Mouse (Mus musculus) midbrain, embryonic 10.5 days (tissue): ENCODE measurements around the gene Plekho1. TPM values are rescaled to one million over a fixed set of nuclear protein-coding genes. Genes with fewer than 3 reads are reported as not detected.

Source experiments
- DNase-seq: peaks from one replicate; pipeline ENCODE4 v3.0.0-alpha.2; 2017; ENCODE audit warnings: low spot score
- H3K27ac ChIP-seq: fragments of 300-500 bp; sonication (generic); replicated peaks from 2 replicates; pipeline ENCODE4 v1.5.1; 2016; ENCODE audit warnings: mild to moderate bottlenecking
- H3K27me3 ChIP-seq: fragments of 300-500 bp; sonication (generic); 2 replicates; pipeline ENCODE4 v1.6.1; 2016; ENCODE audit warnings: low read depth, mild to moderate bottlenecking; ENCODE audit not compliant: poor library complexity, severe bottlenecking
- H3K36me3 ChIP-seq: fragments of 300-500 bp; sonication (generic); 2 replicates; pipeline ENCODE4 v1.6.1; 2016; ENCODE audit warnings: mild to moderate bottlenecking, moderate library complexity
- H3K4me1 ChIP-seq: fragments of 300-500 bp; sonication (generic); 2 replicates; pipeline ENCODE4 v1.6.1; 2016
- H3K4me3 ChIP-seq: fragments of 300-500 bp; sonication (generic); 2 replicates; pipeline ENCODE4 v1.5.1; 2016; ENCODE audit warnings: mild to moderate bottlenecking, moderate library complexity
- H3K9me3 ChIP-seq: fragments of 300-500 bp; sonication (generic); replicated peaks from 2 replicates; pipeline ENCODE4 v1.6.1; 2016; ENCODE audit warnings: mild to moderate bottlenecking
- WGBS: fragments of 180-500 bp; shearing (Covaris S2); methylation state at CpG from one replicate; pipeline ENCODE4 v1.1.7; 2016; 5-methylcytosine and 5-hydroxymethylcytosine counted together
- polyA plus RNA-seq: library from polyadenylated mRNA; unstranded; fragments of >200 nt; fragmentation: Nextera tagmentation; extraction: Ambion mirVana; gene quantifications from 2 replicates; pipeline ENCODE4 v1.2.1, GENCODE M21; 2016

The Plekho1 gene
- polyA plus RNA-seq, 1 experiment from 2014 or later = 66.8 TPM

GRCm38 (mm10) chr3:96029336-96029735 lies 33.5 kb upstream of the Plekho1 start:
- Histone ChIP-seq H3K4me1 (no peaks in the 10 kb centered on the region), H3K27ac (no peak overlapping the region), H3K4me3 (no peak overlapping the region), H3K27me3 (no peaks in the 10 kb centered on the region), H3K36me3 (peaks cover 10% of the 10 kb centered on the region), H3K9me3 (no peaks in the 10 kb centered on the region)
- no peak for DNase-seq
- WGBS = 91% methylated on average over 3 of the region's 3 CpGs

- H3K27me3 ChIP-seq = no peaks in the 10 kb centered on the region
- no peaks in the 10 kb centered on the region for H3K4me1 ChIP-seq
- H3K9me3 ChIP-seq = no peaks in the 10 kb centered on the region
- H3K27ac ChIP-seq = no peak overlapping the region
- no peaks in the 10 kb centered on the region; the same call in 1 of the 2 replicates for H3K36me3 ChIP-seq
- 87% methylated on average over 1 of the region's 1 CpGs for WGBS
- no peak for DNase-seq
- H3K4me3 ChIP-seq = no peak overlapping the region
These were observed 32.1 kb upstream of the Plekho1 start for GRCm38 (mm10) chr3:96027875-96028274.

GRCm38 (mm10) chr3:96027145-96027544 lies 31.3 kb upstream of the Plekho1 start:
- WGBS = 69% methylated on average over 1 of the region's 1 CpGs
- no peak overlapping the region for H3K4me3 ChIP-seq
- no peaks in the 10 kb centered on the region for H3K36me3 ChIP-seq
- H3K27ac ChIP-seq = no peak overlapping the region
- DNase-seq = no peak
- no peaks in the 10 kb centered on the region for H3K9me3 ChIP-seq
- H3K27me3 ChIP-seq = no peaks in the 10 kb centered on the region
- no peaks in the 10 kb centered on the region for H3K4me1 ChIP-seq

GRCm38 (mm10) chr3:96021421-96022128 lies 25.8 kb upstream of the Plekho1 start:
- H3K27ac ChIP-seq = no peak overlapping the region
- H3K27me3 ChIP-seq = no peaks in the 10 kb centered on the region
- no peak for DNase-seq
- H3K4me3 ChIP-seq = no peak overlapping the region
- no peaks in the 10 kb centered on the region for H3K9me3 ChIP-seq
- no peaks in the 10 kb centered on the region for H3K36me3 ChIP-seq
- 76% methylated on average over 5 of the region's 5 CpGs for WGBS
- no peaks in the 10 kb centered on the region for H3K4me1 ChIP-seq

DNA sequence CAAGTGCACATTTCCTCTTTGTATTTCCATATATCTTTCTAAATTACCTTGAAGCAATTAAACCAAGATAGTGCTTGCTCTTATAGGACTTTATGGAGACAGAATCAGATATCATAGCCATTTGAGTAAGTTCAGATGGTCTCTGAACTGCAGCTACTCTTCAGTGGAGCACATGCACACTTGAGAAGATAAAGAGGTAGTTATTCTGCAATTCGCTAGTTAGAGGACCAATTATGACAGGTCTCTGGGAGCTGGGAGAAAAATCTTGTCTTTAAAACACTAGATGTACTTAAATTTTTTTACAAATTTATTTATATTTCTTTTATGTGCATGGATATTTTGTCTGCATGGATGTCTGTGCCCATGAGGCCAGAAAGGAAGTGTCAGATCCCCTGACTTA lies 24.9 kb upstream of the Plekho1 start:
- no peak overlapping the region for H3K4me3 ChIP-seq
- H3K9me3 ChIP-seq = no peaks in the 10 kb centered on the region
- no peaks in the 10 kb centered on the region for H3K27me3 ChIP-seq
- H3K4me1 ChIP-seq = no peaks in the 10 kb centered on the region
- H3K27ac ChIP-seq = no peak overlapping the region
- WGBS = 90% methylated on average over 1 of the region's 1 CpGs
- no peak for DNase-seq
- no peaks in the 10 kb centered on the region for H3K36me3 ChIP-seq

DNA sequence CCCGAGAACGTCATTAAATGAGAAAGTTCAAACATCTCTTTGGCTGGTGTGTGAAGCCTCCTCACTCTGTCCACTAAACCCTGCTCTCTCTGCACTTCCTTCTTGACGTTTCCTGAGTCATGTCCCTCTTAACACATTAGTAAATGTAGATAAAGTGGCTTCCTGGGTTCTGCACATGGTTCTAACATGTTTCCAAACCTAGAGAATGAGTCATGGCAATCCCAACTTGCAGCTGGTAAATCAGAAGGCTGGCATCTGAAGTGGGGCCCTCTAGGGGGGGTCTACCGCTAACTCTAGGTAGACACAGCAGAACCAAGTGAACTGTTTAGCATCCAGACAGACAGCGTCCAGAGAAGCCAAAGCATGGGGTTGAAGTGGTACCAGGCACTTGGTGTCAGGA lies 21.7 kb upstream of the Plekho1 start:
- H3K4me3 ChIP-seq = no peak overlapping the region
- 87% methylated on average over 5 of the region's 5 CpGs for WGBS
- no peaks in the 10 kb centered on the region for H3K9me3 ChIP-seq
- DNase-seq = no peak
- H3K27me3 ChIP-seq = no peaks in the 10 kb centered on the region
- H3K36me3 ChIP-seq = no peaks in the 10 kb centered on the region
- no peaks in the 10 kb centered on the region for H3K4me1 ChIP-seq
- no peak overlapping the region for H3K27ac ChIP-seq

- Histone ChIP-seq H3K36me3 (no peaks in the 10 kb centered on the region), H3K4me3 (no peak overlapping the region), H3K9me3 (no peaks in the 10 kb centered on the region), H3K4me1 (no peaks in the 10 kb centered on the region), H3K27me3 (no peaks in the 10 kb centered on the region), H3K27ac (no peak overlapping the region)
- no peak for DNase-seq
- WGBS = 89% methylated on average over 2 of the region's 2 CpGs
These were observed 20.6 kb upstream of the Plekho1 start for GRCm38 (mm10) chr3:96016257-96016889.

- no peak overlapping the region for H3K27ac ChIP-seq
- H3K4me1 ChIP-seq = no peaks in the 10 kb centered on the region
- H3K9me3 ChIP-seq = no peaks in the 10 kb centered on the region
- no peaks in the 10 kb centered on the region for H3K27me3 ChIP-seq
- DNase-seq = no peak
- WGBS = 84% methylated on average over 2 of the region's 2 CpGs
- peaks cover 4% of the 10 kb centered on the region for H3K36me3 ChIP-seq
- no peak overlapping the region for H3K4me3 ChIP-seq
These were observed 19.9 kb upstream of the Plekho1 start for GRCm38 (mm10) chr3:96015681-96016080.

DNA sequence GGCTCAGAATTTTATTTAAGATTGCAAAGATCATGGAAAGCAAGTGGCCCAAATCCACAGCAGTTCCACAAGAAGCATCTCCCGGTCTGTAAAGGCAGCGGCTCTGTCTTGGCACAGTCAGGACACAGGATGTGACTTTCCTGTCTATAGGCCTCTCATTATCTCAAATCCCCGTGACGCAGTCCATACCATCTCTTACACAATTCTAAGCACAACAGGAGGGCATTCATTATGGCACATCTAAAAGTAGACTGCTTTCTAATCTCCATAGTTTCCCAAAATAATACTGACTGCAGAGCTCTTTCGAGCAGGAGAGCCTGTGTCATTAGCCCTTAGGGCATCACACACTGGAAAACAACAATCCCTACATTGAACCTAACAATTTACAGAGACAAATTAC lies 17.0 kb upstream of the Plekho1 start:
- H3K4me3 ChIP-seq = no peak overlapping the region
- DNase-seq = no peak
- H3K27me3 ChIP-seq = no peaks in the 10 kb centered on the region
- H3K4me1 ChIP-seq = no peaks in the 10 kb centered on the region
- no peak overlapping the region for H3K27ac ChIP-seq
- H3K9me3 ChIP-seq = no peaks in the 10 kb centered on the region
- H3K36me3 ChIP-seq = peaks cover 11% of the 10 kb centered on the region
- WGBS = 80% methylated on average over 5 of the region's 5 CpGs

DNA sequence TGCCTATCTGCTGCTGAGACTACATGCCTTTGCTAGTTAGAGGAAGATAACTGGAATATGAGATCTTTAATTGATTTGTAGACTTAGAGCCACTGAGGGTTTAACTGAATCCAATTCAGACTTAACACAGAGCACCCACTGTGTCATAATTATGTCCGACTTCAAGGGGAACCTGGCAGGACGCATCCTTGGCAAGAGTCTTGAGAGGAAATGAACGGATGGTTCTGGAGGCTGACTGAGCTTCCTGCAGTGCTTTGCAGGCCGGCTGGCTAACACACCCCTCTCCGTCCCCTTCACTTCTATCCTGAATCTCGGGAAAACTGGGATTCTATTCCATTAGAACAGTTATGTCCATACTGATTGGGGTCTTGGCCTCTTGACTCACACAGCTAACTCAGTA lies 12.7 kb upstream of the Plekho1 start:
- no peaks in the 10 kb centered on the region for H3K27me3 ChIP-seq
- no peaks in the 10 kb centered on the region for H3K4me1 ChIP-seq
- H3K36me3 ChIP-seq = peaks cover 11% of the 10 kb centered on the region
- 88% methylated on average over 6 of the region's 6 CpGs for WGBS
- H3K4me3 ChIP-seq = no peak overlapping the region
- DNase-seq = no peak
- H3K9me3 ChIP-seq = no peaks in the 10 kb centered on the region
- no peak overlapping the region for H3K27ac ChIP-seq

DNA sequence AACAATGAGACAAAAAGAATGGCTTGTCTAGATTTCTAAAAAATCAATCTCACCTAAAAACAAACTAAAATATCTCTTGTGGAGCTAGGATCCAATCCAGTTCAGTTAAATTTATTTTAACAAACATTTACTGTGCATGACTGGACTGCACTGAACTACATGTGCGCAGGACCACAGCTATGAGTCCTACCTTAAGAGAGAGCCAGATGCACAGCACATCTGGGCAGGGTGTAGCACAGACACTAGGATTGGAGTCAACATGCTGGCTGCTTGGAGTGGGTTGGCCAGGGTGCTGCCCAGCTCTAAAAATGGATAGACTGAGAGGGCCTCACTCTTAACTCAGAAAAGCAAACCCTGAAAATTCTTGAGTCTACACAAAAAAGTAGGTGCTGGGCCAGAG lies 5.8 kb upstream of the Plekho1 start:
- no peaks in the 10 kb centered on the region for H3K36me3 ChIP-seq
- peaks cover 24% of the 10 kb centered on the region for H3K4me1 ChIP-seq
- no peaks in the 10 kb centered on the region for H3K27me3 ChIP-seq
- no peak for DNase-seq
- no peak overlapping the region for H3K4me3 ChIP-seq
- H3K9me3 ChIP-seq = no peaks in the 10 kb centered on the region
- WGBS = 96% methylated on average over 1 of the region's 1 CpGs
- H3K27ac ChIP-seq = no peak overlapping the region

- no peaks in the 10 kb centered on the region for H3K9me3 ChIP-seq
- DNase-seq = no peak
- H3K27ac ChIP-seq = no peak overlapping the region
- H3K36me3 ChIP-seq = no peaks in the 10 kb centered on the region
- peaks cover 29% of the 10 kb centered on the region for H3K4me1 ChIP-seq
- WGBS = 77% methylated on average over 9 of the region's 9 CpGs
- H3K27me3 ChIP-seq = no peaks in the 10 kb centered on the region
- H3K4me3 ChIP-seq = no peak overlapping the region
These were observed 5.2 kb upstream of the Plekho1 start for GRCm38 (mm10) chr3:96000921-96001501.

GRCm38 (mm10) chr3:96000080-96000632 lies 4.4 kb upstream of the Plekho1 start:
- H3K9me3 ChIP-seq = no peaks in the 10 kb centered on the region
- WGBS = 90% methylated on average over 14 of the region's 14 CpGs
- H3K4me1 ChIP-seq = peaks cover 29% of the 10 kb centered on the region
- H3K4me3 ChIP-seq = no peak overlapping the region
- no peaks in the 10 kb centered on the region for H3K36me3 ChIP-seq
- no peak for DNase-seq
- H3K27ac ChIP-seq = no peak overlapping the region
- H3K27me3 ChIP-seq = no peaks in the 10 kb centered on the region
